Mouse (Mus musculus) megakaryocyte-erythroid progenitor cell, adult 5-6 weeks (primary cell): ENCODE data around the gene H2-Q4. TPM values are rescaled to one million over a fixed set of nuclear protein-coding genes. Genes with fewer than 3 reads are reported as not detected.
A peak's percentile ranks its signal among the peaks of the same experiment; 100 is the strongest.
"Not testable (repeated sequence)": the region's sequence is repeated elsewhere in the genome, so short reads cannot be mapped to it uniquely, and the experiment has no call there.

Experiments used
- ATAC-seq: replicated peaks from 2 replicates; pipeline ENCODE4 v1.8.0; 2016; ENCODE audit warnings: mild to moderate bottlenecking, inconsistent platforms; ENCODE audit not compliant: severe bottlenecking, poor library complexity, low FRiP score, low TSS enrichment
- total RNA-seq, 2 experiments: library from RNA; stranded (forward) in 1 of 2; stranded (reverse) in 1 of 2; fragments of 200-1000, 215-1000 nt in 1 of 2; fragments of >200 nt in 1 of 2; fragmentation: Nextera tagmentation in 1 of 2; gene quantifications; 2 replicates each; pipeline ENCODE4 v1.2.3; 2014 to 2017

Gene H2-Q4
- total RNA-seq, 2 experiments from 2014 or later: 19.4 to 26.1 TPM

- ATAC-seq: no peak
Measured at GRCm38 (mm10) chr17:35418772-35419171, 39.4 kb downstream of the H2-Q4 start.

- ATAC-seq: not testable (repeated sequence)
Measured at GRCm38 (mm10) chr17:35419564-35419963, 40.1 kb downstream of the H2-Q4 start.

GRCm38 (mm10) chr17:35420206-35420810, 40.9 kb downstream of the H2-Q4 start:
- ATAC-seq: not testable (repeated sequence)

- not testable (repeated sequence) for ATAC-seq
Measured at GRCm38 (mm10) chr17:35421331-35421730, 41.9 kb downstream of the H2-Q4 start.

- ATAC-seq: not testable (repeated sequence)
Measured at GRCm38 (mm10) chr17:35422360-35422759, 42.9 kb downstream of the H2-Q4 start.

- ATAC-seq: not testable (repeated sequence)
Measured at GRCm38 (mm10) chr17:35423131-35423810, 43.9 kb downstream of the H2-Q4 start.

GRCm38 (mm10) chr17:35424106-35424505, 44.7 kb downstream of the H2-Q4 start:
- not testable (repeated sequence) for ATAC-seq

- peak; percentile 92 for ATAC-seq
Measured at GRCm38 (mm10) chr17:35424624-35425416, 45.4 kb downstream of the H2-Q4 start, which contains the start of gene H2-Q6. Gene H2-Q6 (plus strand): TSS chr17:35424850.

GRCm38 (mm10) chr17:35425474-35425873, 46.1 kb downstream of the H2-Q4 start:
- ATAC-seq: 0 out of 2 replicates have a peak, but pooled peaks have one; percentile 46

- not testable (repeated sequence) for ATAC-seq
Measured at GRCm38 (mm10) chr17:35428883-35429282, 49.5 kb downstream of the H2-Q4 start.

- ATAC-seq: not testable (repeated sequence)
Measured at GRCm38 (mm10) chr17:35430671-35431070, 51.3 kb downstream of the H2-Q4 start.

GRCm38 (mm10) chr17:35432167-35432566, 52.8 kb downstream of the H2-Q4 start:
- not testable (repeated sequence) for ATAC-seq

- ATAC-seq: not testable (repeated sequence)
Measured at GRCm38 (mm10) chr17:35434836-35435235, 55.4 kb downstream of the H2-Q4 start.

Other genes with a start within 250 kb of the H2-Q4 start
- not detected in 2 replicates for gene Apom, start 247.6 kb upstream of the H2-Q4 start, total RNA-seq (2014; fragmentation: Nextera tagmentation)
- gene Apom, start 247.6 kb upstream of the H2-Q4 start, total RNA-seq (2017): not detected in 2 replicates
- 158 TPM in 2 replicates for gene Bag6, start 244.4 kb upstream of the H2-Q4 start, total RNA-seq (2014; fragmentation: Nextera tagmentation)
- 63.3 and 105 TPM in 2 replicates for gene Bag6, start 244.4 kb upstream of the H2-Q4 start, total RNA-seq (2017)
- gene Prrc2a, start 214.7 kb upstream of the H2-Q4 start, total RNA-seq (2014; fragmentation: Nextera tagmentation): 392 and 430 TPM in 2 replicates
- gene Prrc2a, start 214.7 kb upstream of the H2-Q4 start, total RNA-seq (2017): 44.9 and 47.1 TPM in 2 replicates
- not detected in 2 replicates for gene Aif1, start 203.5 kb upstream of the H2-Q4 start, total RNA-seq (2014; fragmentation: Nextera tagmentation)
- 7.4 TPM in 1 of 2 replicates, not detected in the other for gene Aif1, start 203.5 kb upstream of the H2-Q4 start, total RNA-seq (2017)
- gene Lst1, start 191.2 kb upstream of the H2-Q4 start, total RNA-seq (2014; fragmentation: Nextera tagmentation): not detected in 2 replicates
- gene Lst1, start 191.2 kb upstream of the H2-Q4 start, total RNA-seq (2017): 15.8 TPM in 1 of 2 replicates, not detected in the other
- 5.5 and 12.6 TPM in 2 replicates for gene Ltb, start 185.2 kb upstream of the H2-Q4 start, total RNA-seq (2014; fragmentation: Nextera tagmentation)
- 1.3 TPM in 1 of 2 replicates, not detected in the other for gene Ltb, start 185.2 kb upstream of the H2-Q4 start, total RNA-seq (2017)
- 1.8 TPM in 1 of 2 replicates, not detected in the other for gene Tnf, start 177.6 kb upstream of the H2-Q4 start, total RNA-seq (2014; fragmentation: Nextera tagmentation)
- 0.88 and 7.7 TPM in 2 replicates for gene Tnf, start 177.6 kb upstream of the H2-Q4 start, total RNA-seq (2017)
- gene Lta, start 174.3 kb upstream of the H2-Q4 start, total RNA-seq (2014; fragmentation: Nextera tagmentation): 0.45 TPM in 1 of 2 replicates, not detected in the other
- not detected in 2 replicates for gene Lta, start 174.3 kb upstream of the H2-Q4 start, total RNA-seq (2017)
- not detected in 2 replicates for gene Gm16181, start 158.8 kb upstream of the H2-Q4 start, total RNA-seq (2014; fragmentation: Nextera tagmentation)
- gene Gm16181, start 158.8 kb upstream of the H2-Q4 start, total RNA-seq (2017): not detected in 2 replicates
- gene Atp6v1g2, start 146.0 kb upstream of the H2-Q4 start, total RNA-seq (2014; fragmentation: Nextera tagmentation): 4.5 and 8.0 TPM in 2 replicates
- 0.99 and 2.2 TPM in 2 replicates for gene Atp6v1g2, start 146.0 kb upstream of the H2-Q4 start, total RNA-seq (2017)
- 8.8 and 10.1 TPM in 2 replicates for gene Nfkbil1, start 143.8 kb upstream of the H2-Q4 start, total RNA-seq (2014; fragmentation: Nextera tagmentation)
- 3.5 and 10.1 TPM in 2 replicates for gene Nfkbil1, start 143.8 kb upstream of the H2-Q4 start, total RNA-seq (2017)
- gene Ddx39b, start 137.9 kb upstream of the H2-Q4 start, total RNA-seq (2014; fragmentation: Nextera tagmentation): 488 and 550 TPM in 2 replicates
- 211 and 221 TPM in 2 replicates for gene Ddx39b, start 137.9 kb upstream of the H2-Q4 start, total RNA-seq (2017)
- 237 and 344 TPM in 2 replicates for gene H2-D1, start 116.9 kb upstream of the H2-Q4 start, total RNA-seq (2014; fragmentation: Nextera tagmentation)
- 289 and 334 TPM in 2 replicates for gene H2-D1, start 116.9 kb upstream of the H2-Q4 start, total RNA-seq (2017)
- gene H2-Q1, start 59.2 kb upstream of the H2-Q4 start, total RNA-seq (2014; fragmentation: Nextera tagmentation): not detected in 2 replicates
- gene H2-Q1, start 59.2 kb upstream of the H2-Q4 start, total RNA-seq (2017): not detected in 2 replicates
- gene H2-Q2, start 37.4 kb upstream of the H2-Q4 start, total RNA-seq (2014; fragmentation: Nextera tagmentation): not detected in 2 replicates
- gene H2-Q2, start 37.4 kb upstream of the H2-Q4 start, total RNA-seq (2017): not detected in 2 replicates
- 76.1 and 91.9 TPM in 2 replicates for gene H2-Q6, start 45.2 kb downstream of the H2-Q4 start, total RNA-seq (2014; fragmentation: Nextera tagmentation)
- 52.5 and 77.9 TPM in 2 replicates for gene H2-Q6, start 45.2 kb downstream of the H2-Q4 start, total RNA-seq (2017)
- gene H2-Q7, start 59.5 kb downstream of the H2-Q4 start, total RNA-seq (2014; fragmentation: Nextera tagmentation): 135 and 179 TPM in 2 replicates
- gene H2-Q7, start 59.5 kb downstream of the H2-Q4 start, total RNA-seq (2017): 47.7 and 71.0 TPM in 2 replicates
- 0.98 and 2.2 TPM in 2 replicates for gene H2-Q10, start 90.5 kb downstream of the H2-Q4 start, total RNA-seq (2014; fragmentation: Nextera tagmentation)
- gene H2-Q10, start 90.5 kb downstream of the H2-Q4 start, total RNA-seq (2017): 0.23 and 0.28 TPM in 2 replicates
- gene Pou5f1, start 126.4 kb downstream of the H2-Q4 start, total RNA-seq (2014; fragmentation: Nextera tagmentation): 0.50 TPM in 1 of 2 replicates, not detected in the other
- gene Pou5f1, start 126.4 kb downstream of the H2-Q4 start, total RNA-seq (2017): 0.38 TPM in 1 of 2 replicates, not detected in the other
- 18.8 and 27.5 TPM in 2 replicates for gene Tcf19, start 137.2 kb downstream of the H2-Q4 start, total RNA-seq (2014; fragmentation: Nextera tagmentation)
- gene Tcf19, start 137.2 kb downstream of the H2-Q4 start, total RNA-seq (2017): 4.7 and 8.1 TPM in 2 replicates
- gene Cchcr1, start 137.5 kb downstream of the H2-Q4 start, total RNA-seq (2014; fragmentation: Nextera tagmentation): 9.3 and 24.6 TPM in 2 replicates
- gene Cchcr1, start 137.5 kb downstream of the H2-Q4 start, total RNA-seq (2017): 11.6 and 13.3 TPM in 2 replicates
- gene Psors1c2, start 153.6 kb downstream of the H2-Q4 start, total RNA-seq (2014; fragmentation: Nextera tagmentation): not detected in 2 replicates
- not detected in 2 replicates for gene Psors1c2, start 153.6 kb downstream of the H2-Q4 start, total RNA-seq (2017)
- gene Cdsn, start 172.5 kb downstream of the H2-Q4 start, total RNA-seq (2014; fragmentation: Nextera tagmentation): not detected in 2 replicates
- gene Cdsn, start 172.5 kb downstream of the H2-Q4 start, total RNA-seq (2017): not detected in 2 replicates
- not detected in 2 replicates for gene 2300002M23Rik, start 187.8 kb downstream of the H2-Q4 start, total RNA-seq (2014; fragmentation: Nextera tagmentation)
- not detected in 2 replicates for gene 2300002M23Rik, start 187.8 kb downstream of the H2-Q4 start, total RNA-seq (2017)
- not detected in 2 replicates for gene Sfta2, start 221.9 kb downstream of the H2-Q4 start, total RNA-seq (2014; fragmentation: Nextera tagmentation)
- not detected in 2 replicates for gene Sfta2, start 221.9 kb downstream of the H2-Q4 start, total RNA-seq (2017)
- not detected in 2 replicates for gene Gm9573, start 247.0 kb downstream of the H2-Q4 start, total RNA-seq (2014; fragmentation: Nextera tagmentation)
- gene Gm9573, start 247.0 kb downstream of the H2-Q4 start, total RNA-seq (2017): not detected in 2 replicates